Mouse (Mus musculus) neural tube, embryonic 13.5 days (tissue): ENCODE data around the gene Pnliprp2. TPM values are rescaled to one million over a fixed set of nuclear protein-coding genes. Genes with fewer than 3 reads are reported as not detected.

Source experiments
- ATAC-seq: fragments of 200-750 bp; cut with Nextera tagmentation; 2 replicates; pipeline ENCODE4 v1.8.0; 2017; ENCODE audit warnings: low read depth, mild to moderate bottlenecking, moderate TSS enrichment, moderate library complexity
- H3K27ac ChIP-seq: fragments of 300-500 bp; sonication (generic); replicated peaks from 2 replicates; pipeline ENCODE4 v1.5.1; 2015; ENCODE audit warnings: moderate library complexity, mild to moderate bottlenecking, inconsistent platforms
- H3K27me3 ChIP-seq: fragments of 300-500 bp; sonication (generic); 2 replicates; pipeline ENCODE4 v1.6.1; 2015; ENCODE audit warnings: mild to moderate bottlenecking, inconsistent platforms
- H3K36me3 ChIP-seq: fragments of 300-500 bp; sonication (generic); 2 replicates; pipeline ENCODE4 v1.6.1; 2015; ENCODE audit warnings: mild to moderate bottlenecking, inconsistent platforms
- H3K4me1 ChIP-seq: fragments of 300-500 bp; sonication (generic); replicated peaks from 2 replicates; pipeline ENCODE4 v1.6.1; 2015; ENCODE audit warnings: inconsistent platforms
- H3K4me2 ChIP-seq: fragments of 300-500 bp; sonication (generic); 2 replicates; pipeline ENCODE4 v1.6.1; 2015; ENCODE audit warnings: inconsistent platforms, mild to moderate bottlenecking, moderate library complexity
- H3K4me3 ChIP-seq: fragments of 300-500 bp; sonication (generic); 2 replicates; pipeline ENCODE4 v1.5.1; 2015; ENCODE audit warnings: mild to moderate bottlenecking, inconsistent platforms
- H3K9ac ChIP-seq: fragments of 300-500 bp; sonication (generic); 2 replicates; pipeline ENCODE4 v1.6.1; 2015; ENCODE audit warnings: moderate library complexity, mild to moderate bottlenecking, inconsistent platforms
- H3K9me3 ChIP-seq: fragments of 300-500 bp; sonication (generic); 2 replicates; pipeline ENCODE4 v1.6.1; 2016; ENCODE audit warnings: inconsistent platforms
- WGBS: fragments of 180-500 bp; shearing (Covaris S2); methylation state at CpG from one replicate; pipeline ENCODE4 v1.1.7; 2015; 5-methylcytosine and 5-hydroxymethylcytosine counted together
- polyA plus RNA-seq: library from polyadenylated mRNA; unstranded; fragments of >200 nt; fragmentation: Nextera tagmentation; extraction: Ambion mirVana; gene quantifications from 2 replicates; pipeline ENCODE4 v1.2.1, GENCODE M21; 2015

Pnliprp2 gene
- 0.15 TPM in 1 of 2 replicates, not detected in the other for polyA plus RNA-seq

DNA sequence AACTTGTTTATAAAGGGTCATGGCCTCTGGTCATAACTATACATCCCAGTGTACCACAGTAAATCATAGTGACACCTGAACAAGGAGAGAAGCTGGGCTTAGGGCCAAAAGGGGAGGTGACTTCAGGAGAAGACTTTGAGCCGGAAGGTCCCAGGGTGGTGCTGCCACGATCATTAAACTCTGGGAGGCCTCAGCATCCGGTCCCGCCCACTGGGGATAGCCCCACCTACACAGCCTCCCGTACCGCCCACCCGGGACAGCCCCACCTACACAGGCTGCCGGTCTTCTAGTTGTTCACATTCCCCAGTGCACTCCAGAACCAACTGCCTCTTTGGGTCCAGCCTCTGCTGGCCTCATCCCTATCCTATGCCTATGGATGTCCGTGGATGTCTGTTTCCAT is at the start of gene Pnliprp2:
Gene Pnliprp2 (plus strand): TSS at position 297 of the 400 bp plus-strand sequence.
- 56% methylated on average over 9 of the region's 9 CpGs for WGBS
- no peak; the same call in 1 of the 2 replicates for ATAC-seq

DNA sequence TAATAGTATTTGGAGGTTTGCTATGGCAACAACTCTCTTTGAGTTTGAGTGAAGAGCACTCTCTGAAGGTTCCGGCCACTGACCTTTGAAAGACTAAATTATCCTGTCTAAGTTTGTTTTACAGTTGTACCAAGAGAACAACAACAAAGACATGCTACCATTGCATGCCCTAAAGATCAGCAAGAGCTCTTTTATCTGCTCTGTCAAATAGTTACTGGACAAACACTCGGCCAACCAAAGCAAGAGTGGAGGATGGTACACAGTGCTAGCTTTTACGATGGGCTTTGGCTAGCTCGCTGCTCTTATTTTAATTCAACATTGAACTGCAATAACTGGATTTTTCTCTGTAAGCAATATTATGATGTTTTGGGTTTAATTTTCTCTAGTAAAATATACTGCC is 41.6 kb upstream of the Pnliprp2 start:
- Histone ChIP-seq H3K27me3 (no peaks in the 10 kb centered on the region), H3K27ac (no peak overlapping the region), H3K4me3 (no peak overlapping the region), H3K36me3 (no peaks in the 10 kb centered on the region), H3K4me2 (no peak overlapping the region), H3K9ac (no peak overlapping the region), H3K9me3 (no peaks in the 10 kb centered on the region), H3K4me1 (no peaks in the 10 kb centered on the region)
- no peak for ATAC-seq
- 55% methylated on average over 4 of the region's 4 CpGs for WGBS

More for the DNA sequence above, at the start of gene Pnliprp2:
- Histone ChIP-seq H3K36me3 (no peaks in the 10 kb centered on the region), H3K4me1 (peaks cover 5% of the 10 kb centered on the region; the same call in 1 of the 2 replicates), H3K9ac (no peak within 1 kb of the TSS), H3K9me3 (no peaks in the 10 kb centered on the region), H3K27ac (no peak within 1 kb of the TSS), H3K27me3 (peaks cover 3% of the 10 kb centered on the region; the same call in 1 of the 2 replicates), H3K4me3 (no peak within 1 kb of the TSS), H3K4me2 (no peak within 1 kb of the TSS)

DNA sequence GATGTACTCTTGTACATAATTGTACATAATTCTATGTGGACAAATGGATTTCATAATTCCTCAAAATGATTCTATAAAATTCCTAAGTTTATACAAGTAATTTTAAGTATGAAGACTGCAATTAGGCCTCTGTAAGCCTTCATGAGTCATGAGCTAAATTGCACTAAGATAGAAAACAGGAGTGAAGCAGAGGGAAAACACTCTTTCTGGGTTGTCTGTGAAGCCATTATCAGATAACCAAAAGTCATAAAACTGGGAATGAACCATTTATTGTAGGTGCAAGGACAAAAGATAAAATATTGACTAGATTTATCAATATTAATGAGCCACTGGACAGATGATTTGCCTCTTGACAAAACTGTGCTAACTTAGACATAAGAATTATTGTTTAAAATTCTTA is 39.1 kb upstream of the Pnliprp2 start:
- no peak for ATAC-seq
- H3K4me3 ChIP-seq, result no peak overlapping the region
- no peaks in the 10 kb centered on the region for H3K4me1 ChIP-seq
- no peaks in the 10 kb centered on the region for H3K36me3 ChIP-seq
- H3K9me3 ChIP-seq, result peaks cover 3% of the 10 kb centered on the region; the same call in 1 of the 2 replicates
- no peak overlapping the region for H3K27ac ChIP-seq
- H3K9ac ChIP-seq, result no peak overlapping the region
- no peak overlapping the region for H3K4me2 ChIP-seq
- H3K27me3 ChIP-seq, result no peaks in the 10 kb centered on the region

DNA sequence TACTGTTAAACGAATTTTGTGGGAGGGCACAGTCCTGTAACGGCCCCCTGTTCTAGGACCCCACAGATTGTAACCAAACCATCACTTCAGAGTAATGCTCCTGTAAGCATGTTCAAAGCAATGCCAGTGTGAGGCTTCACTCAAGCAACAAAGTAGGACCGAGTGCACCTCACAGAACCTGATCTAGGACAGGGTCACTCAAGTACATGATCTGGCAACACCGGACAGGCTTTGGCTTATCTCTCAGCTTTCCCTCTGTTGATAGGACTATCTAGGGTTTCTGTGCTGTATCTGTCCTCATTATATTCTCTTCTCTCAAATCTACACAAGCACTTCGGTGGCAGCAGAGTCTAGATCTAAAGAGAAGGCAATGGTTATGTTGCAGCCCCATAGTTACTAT is 33.0 kb upstream of the Pnliprp2 start:
- WGBS, result 86% methylated on average over 5 of the region's 5 CpGs
- H3K4me3 ChIP-seq, result no peak overlapping the region

DNA sequence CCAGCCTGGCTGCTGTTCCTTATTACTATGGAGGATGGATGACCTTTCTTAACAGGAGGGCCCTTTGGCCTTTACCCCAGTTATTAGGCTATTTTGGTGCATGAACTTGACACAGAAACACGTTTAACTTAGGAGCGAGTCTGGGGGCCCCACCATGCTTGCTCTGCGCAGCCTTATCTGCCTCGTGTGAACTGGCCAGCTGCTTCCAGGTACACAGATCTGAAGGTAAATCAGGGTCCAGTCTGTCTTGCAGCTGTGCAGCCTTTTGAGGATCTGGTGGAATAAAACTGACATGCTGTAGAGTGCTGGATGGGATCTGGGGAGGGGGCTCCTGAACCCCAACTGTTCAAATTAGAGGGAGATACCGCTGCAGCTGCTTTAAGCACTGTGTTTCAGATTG is 31.8 kb upstream of the Pnliprp2 start:
- no peak overlapping the region for H3K4me3 ChIP-seq
- H3K27me3 ChIP-seq, result no peaks in the 10 kb centered on the region
- H3K4me2 ChIP-seq, result no peak overlapping the region
- no peak overlapping the region for H3K27ac ChIP-seq
- H3K9me3 ChIP-seq, result peaks cover 5% of the 10 kb centered on the region; the same call in 1 of the 2 replicates
- no peaks in the 10 kb centered on the region for H3K36me3 ChIP-seq
- H3K4me1 ChIP-seq, result no peaks in the 10 kb centered on the region
- ATAC-seq, result no peak
- H3K9ac ChIP-seq, result no peak overlapping the region
- 86% methylated on average over 5 of the region's 5 CpGs for WGBS

More for the DNA sequence above, 33.0 kb upstream of the Pnliprp2 start:
- Histone ChIP-seq H3K36me3 (no peaks in the 10 kb centered on the region), H3K9ac (no peak overlapping the region), H3K4me2 (no peak overlapping the region), H3K9me3 (peaks cover 5% of the 10 kb centered on the region; the same call in 1 of the 2 replicates), H3K27me3 (no peaks in the 10 kb centered on the region), H3K27ac (no peak overlapping the region), H3K4me1 (no peaks in the 10 kb centered on the region)
- ATAC-seq, result no peak

DNA sequence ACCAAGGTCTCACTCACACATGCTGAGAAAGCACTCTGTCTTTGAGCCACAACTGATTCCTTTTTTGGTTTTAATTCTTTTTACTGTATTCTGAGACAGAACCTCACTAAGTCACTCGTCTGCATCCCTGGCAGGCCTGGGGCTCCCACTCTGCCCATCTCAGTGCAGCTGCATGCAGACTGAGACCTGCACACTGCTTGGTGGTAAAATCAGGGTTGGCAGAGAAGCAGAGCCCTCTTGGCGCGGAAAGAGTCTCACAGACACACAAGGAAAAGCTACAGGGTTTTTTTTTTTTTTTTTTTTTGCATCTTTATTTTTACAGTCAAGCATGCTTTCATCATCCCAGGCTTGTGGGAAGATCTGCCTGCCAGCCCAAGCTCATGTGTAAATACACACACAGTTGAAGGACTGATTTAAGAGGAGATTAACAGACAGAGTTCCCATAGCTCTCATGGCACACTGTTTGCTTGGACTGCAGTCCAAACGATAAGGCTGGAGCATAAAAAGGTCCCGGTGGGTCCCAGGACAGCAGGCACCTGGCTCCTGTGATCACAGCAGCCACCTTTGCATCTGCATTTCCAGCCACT is 31.0 kb upstream of the Pnliprp2 start, which contains the start of gene Pnliprp1:
Gene Pnliprp1 (plus strand): TSS at position 443 of the 587 bp plus-strand sequence.
- no peak within 1 kb of the TSS for H3K9ac ChIP-seq
- no peak for ATAC-seq
- 61% methylated on average over 5 of the region's 5 CpGs for WGBS
- no peak within 1 kb of the TSS for H3K4me2 ChIP-seq
- H3K27ac ChIP-seq, result no peak within 1 kb of the TSS
- H3K4me3 ChIP-seq, result no peak within 1 kb of the TSS
- no peaks in the 10 kb centered on the region for H3K36me3 ChIP-seq
- no peaks in the 10 kb centered on the region for H3K27me3 ChIP-seq
- H3K4me1 ChIP-seq, result no peaks in the 10 kb centered on the region
- peaks cover 5% of the 10 kb centered on the region; the same call in 1 of the 2 replicates for H3K9me3 ChIP-seq

DNA sequence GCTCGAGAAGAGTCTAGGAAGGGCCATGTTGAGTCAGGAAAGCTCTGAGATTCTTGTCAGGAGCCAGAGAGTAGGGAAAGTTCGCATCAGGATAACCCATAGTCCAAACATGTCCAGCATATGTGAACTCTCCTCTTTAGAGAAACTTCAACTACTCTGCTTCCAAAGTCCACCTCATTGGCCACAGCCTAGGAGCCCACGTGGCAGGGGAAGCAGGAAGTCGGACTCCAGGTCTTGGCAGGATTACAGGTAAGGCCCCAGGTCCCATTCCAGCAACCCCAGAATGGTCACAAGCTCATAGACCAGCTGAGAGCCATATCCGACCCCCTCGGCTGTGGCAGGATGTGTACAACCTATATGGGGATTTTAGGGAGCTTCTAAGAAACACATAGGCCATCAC is 26.3 kb upstream of the Pnliprp2 start:
- no peak overlapping the region for H3K9ac ChIP-seq
- no peak for ATAC-seq

DNA sequence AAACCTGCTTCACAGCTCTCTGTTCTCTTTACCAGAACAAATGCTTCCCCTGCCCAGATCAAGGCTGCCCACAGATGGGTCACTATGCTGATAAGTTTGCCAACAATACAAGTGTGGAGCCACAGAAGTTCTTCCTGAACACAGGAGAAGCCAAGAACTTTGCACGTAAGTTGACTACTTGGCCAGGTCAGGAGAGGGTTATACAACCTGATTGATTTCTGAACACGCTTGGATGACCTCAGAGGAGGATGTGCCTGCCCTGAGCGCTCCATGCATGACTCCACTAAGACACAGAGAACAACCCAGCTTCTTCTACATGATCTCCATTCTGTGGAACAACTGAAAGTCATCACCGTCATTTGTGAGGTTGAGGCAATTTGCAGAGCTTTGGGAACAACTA is 21.4 kb upstream of the Pnliprp2 start:
- Histone ChIP-seq H3K4me2 (no peak overlapping the region), H3K9ac (no peak overlapping the region), H3K27ac (no peak overlapping the region), H3K27me3 (no peaks in the 10 kb centered on the region), H3K4me1 (no peaks in the 10 kb centered on the region), H3K36me3 (no peaks in the 10 kb centered on the region), H3K4me3 (no peak overlapping the region), H3K9me3 (no peaks in the 10 kb centered on the region)
- no peak for ATAC-seq
- WGBS, result 85% methylated on average over 4 of the region's 4 CpGs

More for the DNA sequence above, 26.3 kb upstream of the Pnliprp2 start:
- Histone ChIP-seq H3K27me3 (no peaks in the 10 kb centered on the region), H3K4me2 (no peak overlapping the region), H3K27ac (no peak overlapping the region), H3K4me1 (no peaks in the 10 kb centered on the region), H3K36me3 (no peaks in the 10 kb centered on the region), H3K9me3 (no peaks in the 10 kb centered on the region), H3K4me3 (no peak overlapping the region)
- 85% methylated on average over 6 of the region's 6 CpGs for WGBS

DNA sequence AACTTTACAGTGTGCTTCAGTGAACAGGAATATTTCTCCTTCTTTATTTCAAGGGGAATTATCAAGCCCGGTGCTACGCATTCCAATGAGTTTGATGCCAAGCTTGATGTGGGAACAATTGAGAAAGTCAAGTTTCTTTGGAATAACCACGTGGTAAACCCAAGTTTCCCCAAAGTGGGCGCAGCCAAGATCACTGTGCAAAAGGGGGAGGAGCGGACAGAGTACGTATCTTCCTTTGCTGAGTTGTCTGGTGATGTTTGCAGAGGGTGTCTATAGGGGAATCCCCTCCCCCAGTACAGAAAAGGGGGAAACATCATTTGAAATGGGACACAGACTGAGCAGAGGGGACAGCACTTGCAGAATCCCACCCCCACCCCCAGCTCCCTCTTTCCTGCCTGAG is 18.5 kb upstream of the Pnliprp2 start:
- WGBS, result 72% methylated on average over 6 of the region's 6 CpGs
- H3K27ac ChIP-seq, result no peak overlapping the region
- no peak overlapping the region for H3K4me3 ChIP-seq
- no peaks in the 10 kb centered on the region for H3K4me1 ChIP-seq
- H3K4me2 ChIP-seq, result no peak overlapping the region
- H3K27me3 ChIP-seq, result no peaks in the 10 kb centered on the region
- H3K9me3 ChIP-seq, result no peaks in the 10 kb centered on the region
- no peak overlapping the region for H3K9ac ChIP-seq
- ATAC-seq, result no peak
- H3K36me3 ChIP-seq, result no peaks in the 10 kb centered on the region

DNA sequence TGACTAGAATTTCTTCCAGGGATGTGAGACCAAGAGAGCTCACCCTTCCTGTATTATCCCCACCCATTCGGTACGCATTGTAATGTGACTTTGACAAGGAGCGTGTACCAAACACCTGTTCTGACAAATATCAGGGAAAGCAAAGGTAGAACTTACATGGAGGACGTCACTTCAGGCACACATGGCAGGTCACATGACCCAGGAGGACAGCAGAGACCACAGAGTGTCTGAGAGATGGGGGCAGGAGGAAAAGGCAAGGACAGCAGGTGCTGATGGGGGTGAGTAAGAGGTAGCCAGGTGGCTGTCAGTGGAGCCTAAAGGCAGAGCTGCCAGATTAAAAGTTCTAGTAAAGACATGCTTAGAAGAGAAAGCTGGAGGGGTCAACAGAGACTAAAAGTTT is 16.8 kb upstream of the Pnliprp2 start:
- ATAC-seq, result no peak
- 89% methylated on average over 4 of the region's 4 CpGs for WGBS
- no peaks in the 10 kb centered on the region for H3K9me3 ChIP-seq

DNA sequence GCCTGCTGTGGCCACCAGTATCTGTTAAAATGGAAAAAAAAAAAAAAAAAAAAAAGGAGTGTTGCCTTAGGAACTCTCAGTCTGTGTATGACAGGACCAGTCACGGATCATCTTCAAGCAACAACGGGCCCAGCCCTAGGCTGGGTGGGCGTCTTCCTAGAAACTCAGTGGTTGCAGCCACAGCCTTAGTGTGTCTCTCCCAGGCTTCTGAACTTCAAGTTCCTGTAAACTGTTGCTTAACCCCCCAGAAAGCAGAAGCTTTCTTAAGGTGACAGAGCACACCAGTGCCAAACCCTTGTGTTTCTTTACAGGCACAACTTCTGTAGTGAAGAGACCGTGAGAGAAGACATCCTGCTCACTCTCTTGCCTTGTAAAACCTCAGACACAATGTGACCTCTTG is 15.8 kb upstream of the Pnliprp2 start:
- Histone ChIP-seq H3K9ac (no peak overlapping the region), H3K4me2 (no peak overlapping the region), H3K4me1 (no peaks in the 10 kb centered on the region), H3K4me3 (no peak overlapping the region), H3K36me3 (no peaks in the 10 kb centered on the region), H3K9me3 (no peaks in the 10 kb centered on the region), H3K27me3 (no peaks in the 10 kb centered on the region), H3K27ac (no peak overlapping the region)
- WGBS, result 34% methylated on average over 4 of the region's 4 CpGs
- ATAC-seq, result no peak

More for the DNA sequence above, 16.8 kb upstream of the Pnliprp2 start:
- Histone ChIP-seq H3K4me2 (no peak overlapping the region), H3K4me1 (no peaks in the 10 kb centered on the region), H3K4me3 (no peak overlapping the region), H3K9ac (no peak overlapping the region), H3K27me3 (no peaks in the 10 kb centered on the region), H3K36me3 (no peaks in the 10 kb centered on the region), H3K27ac (no peak overlapping the region)

DNA sequence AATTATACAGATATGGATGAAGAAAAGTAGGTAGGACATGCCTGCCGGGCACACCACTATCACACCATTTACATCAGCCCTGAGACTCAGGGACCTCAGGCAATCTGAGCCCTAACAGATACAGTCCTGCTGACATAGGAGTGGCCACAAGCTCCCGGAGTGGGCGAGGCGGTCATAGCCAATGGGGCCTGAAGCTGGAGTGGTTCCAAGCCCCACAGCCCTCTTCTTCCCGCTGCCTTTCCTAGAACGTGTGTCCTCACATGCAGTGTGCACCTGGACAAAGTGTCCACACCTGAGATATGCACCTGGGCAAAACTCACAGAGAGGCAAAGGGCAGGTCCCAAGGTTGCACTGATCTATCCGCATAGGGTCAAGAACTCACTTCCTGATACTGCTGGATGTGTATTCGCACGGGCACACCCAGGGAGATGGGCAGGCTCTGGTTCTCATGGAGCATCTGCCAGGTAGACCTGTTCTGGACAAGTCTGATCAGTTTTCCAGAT is 12.0 kb upstream of the Pnliprp2 start:
- no peak for ATAC-seq
- Histone ChIP-seq H3K9ac (no peak overlapping the region), H3K36me3 (no peaks in the 10 kb centered on the region), H3K4me1 (no peaks in the 10 kb centered on the region), H3K27ac (no peak overlapping the region), H3K4me2 (no peak overlapping the region), H3K4me3 (no peak overlapping the region), H3K9me3 (no peaks in the 10 kb centered on the region), H3K27me3 (no peaks in the 10 kb centered on the region)
- 90% methylated on average over 9 of the region's 9 CpGs for WGBS

DNA sequence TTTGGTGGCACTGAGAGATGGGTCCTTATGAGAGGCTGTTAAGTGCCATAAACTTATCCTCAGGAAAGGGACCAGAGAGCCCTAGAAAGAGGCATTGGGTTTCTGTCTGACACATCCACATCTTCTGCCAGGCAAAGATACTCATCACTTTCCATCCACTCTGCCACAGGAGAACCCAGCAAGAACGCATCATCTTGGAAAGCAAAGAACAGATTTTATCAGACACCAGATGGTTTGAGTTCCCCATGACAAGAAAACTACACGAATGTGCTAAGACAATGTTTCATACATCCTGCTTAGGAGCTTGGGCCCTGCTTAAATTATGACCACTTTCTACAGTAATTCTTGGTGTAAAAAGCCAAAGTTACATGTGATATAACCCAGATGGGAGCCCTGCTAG is 8.7 kb upstream of the Pnliprp2 start:
- no peaks in the 10 kb centered on the region for H3K27me3 ChIP-seq
- no peak overlapping the region for H3K27ac ChIP-seq
- H3K4me3 ChIP-seq, result no peak overlapping the region
- no peak overlapping the region for H3K4me2 ChIP-seq
- no peaks in the 10 kb centered on the region for H3K36me3 ChIP-seq
- H3K9ac ChIP-seq, result no peak overlapping the region
- ATAC-seq, result no peak
- H3K4me1 ChIP-seq, result no peaks in the 10 kb centered on the region
- no peaks in the 10 kb centered on the region for H3K9me3 ChIP-seq
- 86% methylated on average over 2 of the region's 2 CpGs for WGBS
